Mouse (Mus musculus): ENCODE data around the gene Naa25.

Naa25 gene

DNA sequence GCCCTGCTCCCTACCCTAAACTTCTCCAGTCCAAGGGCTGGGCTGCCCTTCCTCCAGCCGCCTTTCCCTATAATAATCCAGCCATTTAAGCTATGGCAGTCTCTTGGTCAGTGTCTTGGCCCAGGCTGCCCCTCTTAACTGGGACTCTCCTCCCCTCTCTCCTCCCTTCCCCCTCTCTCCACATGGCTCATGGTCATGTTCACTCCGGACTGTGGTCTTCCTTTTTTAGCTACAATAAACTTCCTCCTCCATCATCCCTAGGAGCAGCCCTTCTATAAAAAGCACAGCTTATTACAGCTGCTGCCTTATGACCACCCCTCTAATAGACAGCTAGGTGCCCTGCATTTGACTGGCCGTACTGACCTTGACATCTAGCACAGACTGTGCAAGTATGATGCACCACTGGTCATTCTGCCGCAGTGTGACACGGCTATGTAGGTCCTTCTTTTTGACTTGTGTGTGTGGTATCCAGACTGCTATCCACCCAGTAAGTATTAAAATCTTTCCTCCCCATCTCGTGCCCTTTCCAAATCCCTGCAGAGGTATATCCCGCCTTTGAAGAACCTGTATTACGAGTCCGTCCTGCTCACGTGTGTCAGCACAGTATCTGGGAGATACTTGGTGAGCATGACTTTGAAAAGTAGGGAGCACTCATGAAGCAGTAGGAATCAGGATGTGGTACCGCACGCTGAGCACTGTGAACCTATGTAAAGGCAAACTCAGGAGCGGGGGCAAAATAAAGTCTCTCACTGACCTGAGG is 56.2 kb downstream of the Naa25 start:
- no peak for DNase-seq

DNA sequence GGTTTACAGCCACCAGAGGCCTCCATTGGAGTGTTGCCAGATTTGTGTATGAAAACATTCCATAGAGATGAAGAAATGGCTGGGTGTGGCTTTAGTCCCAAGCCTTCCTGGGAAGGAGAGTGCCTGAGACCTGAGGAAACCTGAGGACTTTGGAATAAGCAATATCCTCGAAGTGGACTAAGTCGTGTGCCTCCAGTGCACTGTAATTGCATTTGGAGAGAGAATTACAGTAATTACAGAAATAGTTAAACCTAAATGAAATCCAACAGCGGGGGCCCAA is 56.7 kb downstream of the Naa25 start:
- no peak for DNase-seq

DNA sequence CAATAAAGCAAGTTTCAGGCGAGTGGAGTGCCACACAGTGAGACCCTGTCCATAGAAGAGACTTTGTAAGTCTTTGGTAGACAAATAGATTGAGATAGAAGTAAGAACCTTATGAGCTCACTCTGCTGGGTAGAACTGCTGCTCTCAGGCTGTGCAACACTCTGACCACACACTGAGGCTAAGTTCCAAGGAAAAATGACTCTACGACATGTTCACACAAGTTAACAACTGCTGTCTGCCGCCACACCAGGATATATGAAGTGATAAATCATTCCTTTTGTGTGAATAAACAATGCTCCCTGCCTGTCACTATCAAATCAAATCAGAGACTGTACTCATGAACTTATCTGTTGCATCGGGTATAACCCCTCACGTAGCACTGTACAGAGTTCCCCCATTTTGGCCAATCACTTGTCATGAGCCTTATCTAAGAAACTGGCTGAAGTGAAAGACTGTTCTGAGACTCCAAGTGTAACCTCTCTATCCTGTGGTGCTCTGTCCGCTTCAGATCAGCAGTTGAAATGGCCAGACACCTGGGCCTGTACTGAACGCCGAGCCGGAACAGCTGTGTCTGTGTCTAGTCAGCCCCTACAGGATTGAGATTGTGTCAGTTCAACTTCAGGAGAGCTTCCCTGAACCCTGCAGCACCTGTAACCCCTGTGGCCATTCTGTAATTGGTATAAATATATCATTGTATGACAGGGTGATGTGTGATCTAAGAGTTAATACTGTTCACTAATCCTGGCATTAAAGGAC is 58.0 kb downstream of the Naa25 start:
- DNase-seq, result no peak

DNA sequence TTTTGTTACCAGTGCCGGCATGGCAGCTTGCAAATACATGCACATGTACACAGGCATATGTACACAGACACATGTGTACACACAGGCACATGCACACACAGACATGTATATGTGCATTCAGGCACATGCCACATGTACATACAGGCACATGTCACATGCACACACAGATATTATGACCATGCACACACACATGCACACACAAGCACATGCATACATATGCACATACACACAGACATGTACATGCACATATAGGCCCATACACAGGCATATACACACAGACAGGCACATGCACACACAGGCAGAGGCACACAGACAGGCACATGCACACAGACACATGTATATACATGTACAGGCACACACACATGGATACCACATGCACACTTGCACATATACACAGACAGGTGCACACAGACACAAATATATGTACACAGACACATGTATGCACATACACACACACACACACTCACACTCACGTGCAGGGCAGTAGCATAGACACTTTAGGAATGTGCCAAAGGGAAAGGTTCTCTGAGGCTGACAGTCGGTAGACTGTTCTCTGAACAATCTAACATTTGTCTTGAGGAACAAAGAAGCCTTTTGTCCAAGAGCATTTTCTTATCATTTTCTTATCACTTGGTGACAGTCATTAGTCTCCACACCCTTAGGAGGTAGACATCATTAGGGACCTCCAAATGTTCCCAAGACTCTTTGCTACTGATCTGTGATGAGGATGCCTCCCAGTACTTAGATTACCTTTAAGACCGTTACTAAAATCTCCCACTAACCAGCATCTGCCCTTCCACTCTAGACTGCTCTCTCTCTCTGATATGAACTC is 63.8 kb downstream of the Naa25 start:
- no peak for DNase-seq

DNA sequence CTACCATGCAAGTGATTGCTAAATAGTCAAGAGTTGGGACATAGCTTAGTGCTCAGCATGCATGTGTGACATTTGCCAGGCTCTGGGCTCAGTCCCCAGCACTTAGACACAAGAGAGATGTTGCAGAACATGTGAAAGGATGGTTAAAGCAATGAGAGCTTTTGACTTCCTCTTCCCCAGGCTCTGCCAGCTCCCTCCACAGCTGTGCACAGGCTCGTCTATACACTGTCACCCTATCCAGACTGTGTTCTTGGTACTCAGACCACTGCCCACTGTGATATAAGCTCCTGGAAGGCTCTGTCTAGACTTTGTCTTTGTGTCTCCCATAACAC is 64.4 kb downstream of the Naa25 start:
- DNase-seq, result no peak

DNA sequence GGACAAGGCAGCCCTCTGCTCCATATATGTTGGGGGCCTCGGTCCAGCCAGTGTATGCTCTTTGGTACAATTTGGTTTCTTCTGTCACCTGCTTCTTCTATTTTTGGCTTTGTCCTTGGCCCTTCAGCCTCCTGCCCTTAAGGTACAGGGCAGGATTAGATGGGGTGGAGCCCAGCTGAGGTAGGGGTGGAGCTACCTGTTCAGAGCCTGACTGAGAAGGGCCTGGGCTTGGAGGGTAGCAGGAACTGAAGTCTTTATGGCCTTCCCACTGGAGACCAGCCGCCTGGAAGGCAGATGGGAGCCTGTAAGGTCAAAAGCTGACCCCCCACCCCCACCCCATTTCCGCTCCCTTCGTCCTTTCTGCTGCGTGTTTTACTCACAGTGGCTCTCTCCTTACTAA is 65.2 kb downstream of the Naa25 start:
- no peak for DNase-seq

DNA sequence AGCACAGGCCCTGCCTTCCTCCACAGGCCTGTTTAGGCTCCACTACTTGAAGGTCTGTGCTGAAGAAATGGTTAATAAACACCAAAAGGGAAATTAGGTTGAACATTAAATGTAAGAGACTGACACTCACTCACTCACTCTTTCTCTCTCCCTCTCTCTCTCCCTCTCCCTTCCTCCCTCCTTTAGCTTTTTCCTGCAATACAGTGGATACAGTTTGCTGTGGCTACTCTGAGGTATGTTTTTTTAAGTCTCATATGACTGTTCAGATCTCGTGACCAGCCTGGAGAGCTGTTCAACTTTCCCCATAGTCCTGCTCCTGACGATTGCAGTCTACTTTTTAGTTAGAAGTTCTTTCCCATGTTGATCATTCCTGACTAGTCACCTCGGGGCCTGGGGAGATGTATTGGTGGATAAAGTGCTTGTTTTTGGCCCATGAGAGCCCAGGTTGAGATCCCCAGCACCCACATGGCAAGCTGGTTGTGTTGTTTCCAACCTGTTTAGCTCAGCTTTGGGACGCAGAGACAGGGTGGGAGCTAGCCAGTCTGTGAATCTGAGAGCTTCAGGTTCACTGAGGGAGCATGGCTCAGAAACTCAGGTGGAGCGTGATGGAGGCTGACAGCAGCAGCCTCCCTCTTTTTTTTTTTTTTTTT is 66.0 kb downstream of the Naa25 start:
- no peak for DNase-seq

DNA sequence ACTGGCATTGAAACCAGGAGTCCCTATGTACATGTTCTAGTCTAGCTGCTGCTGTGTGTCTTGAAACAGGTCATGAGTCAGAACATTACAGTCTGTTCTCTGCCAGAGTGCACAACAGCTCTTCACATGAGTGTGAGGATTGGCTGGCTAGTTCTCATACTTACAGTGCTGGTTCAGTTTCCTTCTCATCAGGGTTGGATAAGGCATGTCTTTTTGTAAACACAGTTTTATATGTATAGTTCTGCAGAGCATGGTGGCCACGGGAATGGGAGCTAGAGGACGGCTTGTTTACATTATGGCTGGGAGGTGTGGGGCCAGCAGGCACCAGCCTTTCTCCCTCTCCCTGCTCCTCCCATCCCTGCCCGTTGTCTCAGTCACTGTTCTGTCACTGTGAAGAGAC is 71.8 kb downstream of the Naa25 start:
- DNase-seq, result no peak

DNA sequence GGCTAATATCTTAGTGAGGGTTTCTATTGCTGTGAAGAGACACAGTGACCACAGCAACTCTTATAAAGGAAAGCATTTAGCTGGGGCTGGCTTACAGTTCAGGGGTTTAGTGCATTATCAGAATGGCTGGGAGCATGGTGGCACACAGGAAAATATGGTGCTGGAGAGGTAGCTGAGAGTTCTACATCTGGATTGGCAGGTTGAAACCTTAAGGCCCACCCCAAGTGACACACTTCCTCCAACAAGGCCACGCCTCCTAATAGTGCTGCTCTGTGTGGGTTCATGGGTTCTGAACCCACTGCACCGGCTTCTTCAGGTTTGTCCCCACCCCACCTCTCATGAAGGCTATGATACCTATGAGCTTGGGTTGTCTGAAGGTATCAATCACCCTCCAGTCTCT is 74.7 kb downstream of the Naa25 start:
- DNase-seq, result no peak

DNA sequence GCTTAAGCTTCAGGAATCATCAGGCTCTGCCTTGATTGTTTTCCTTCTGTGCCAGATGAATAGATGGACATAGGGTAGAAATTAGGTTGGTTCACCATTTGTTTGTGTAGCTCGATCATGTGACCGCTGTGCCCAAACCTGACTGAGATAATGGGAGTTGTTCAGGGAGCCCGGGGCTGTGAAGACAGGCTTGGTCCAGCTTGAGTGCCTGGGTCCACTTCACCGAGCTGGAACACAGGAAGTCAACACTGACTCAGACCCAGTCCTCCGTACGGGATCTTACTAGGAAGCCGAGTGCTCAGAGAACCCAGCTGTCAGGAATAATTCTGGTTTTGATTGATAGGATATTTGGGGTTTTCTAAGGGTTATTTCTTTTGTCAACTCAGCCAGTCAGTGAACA is 76.9 kb downstream of the Naa25 start:
- no peak for DNase-seq

DNA sequence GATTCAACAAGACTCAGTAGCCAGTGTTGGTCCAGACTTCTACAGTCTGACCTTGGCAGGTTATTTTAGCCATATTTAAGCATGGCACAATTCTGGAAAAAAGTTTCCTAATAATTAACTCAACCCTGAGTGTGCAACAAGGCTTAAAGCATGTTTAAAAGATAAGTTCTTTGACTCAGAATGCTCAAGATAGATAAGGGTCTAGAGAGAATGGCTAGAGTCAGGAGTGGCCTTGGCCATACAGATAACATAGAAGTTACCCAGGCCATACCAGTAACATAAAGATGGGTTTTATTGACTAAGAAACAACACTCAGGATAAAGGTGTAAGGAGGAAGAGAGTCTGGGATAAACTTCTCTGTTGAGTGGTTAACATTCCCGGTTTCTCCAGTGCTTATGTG is 78.3 kb downstream of the Naa25 start:
- DNase-seq, result no peak

DNA sequence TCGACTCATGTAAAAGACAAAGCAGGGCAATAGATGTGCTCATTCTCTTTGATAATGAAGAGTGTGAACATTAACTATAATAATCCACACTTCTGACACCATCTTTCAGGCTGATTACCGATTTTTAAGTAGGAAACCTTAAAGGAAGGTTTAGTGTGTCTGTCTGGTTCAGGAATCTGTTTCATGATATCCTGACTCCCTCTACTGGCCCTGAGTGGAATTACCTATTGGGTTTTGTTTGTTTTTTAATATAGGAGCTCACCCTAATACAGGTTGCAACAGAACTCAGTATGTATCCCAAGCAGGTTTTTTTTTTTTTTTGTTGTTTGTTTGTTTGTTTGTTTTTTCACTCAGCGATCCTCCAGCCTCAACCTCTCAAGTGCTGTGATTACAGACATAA is 79.9 kb downstream of the Naa25 start:
- peak; percentile 55 for DNase-seq

DNA sequence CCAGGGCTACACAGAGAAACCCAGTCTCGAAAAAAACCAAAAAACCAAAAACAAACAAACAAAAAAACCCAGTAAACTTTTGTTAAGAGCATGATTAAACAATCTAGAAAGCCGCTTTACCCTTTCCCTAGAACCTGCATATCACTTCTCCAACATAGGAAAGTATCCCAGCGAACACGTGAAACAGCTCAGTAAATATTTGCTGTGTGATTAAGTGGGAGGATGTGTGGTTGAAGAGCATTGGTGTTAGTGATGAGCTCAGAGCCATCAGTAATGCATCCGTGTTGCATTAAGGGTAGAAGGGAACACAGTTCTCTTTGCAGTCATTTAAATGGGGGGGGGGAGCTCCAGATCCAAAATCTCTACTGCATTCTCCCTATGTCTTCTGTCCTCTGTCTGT is 87.1 kb downstream of the Naa25 start:
- DNase-seq, result no peak

DNA sequence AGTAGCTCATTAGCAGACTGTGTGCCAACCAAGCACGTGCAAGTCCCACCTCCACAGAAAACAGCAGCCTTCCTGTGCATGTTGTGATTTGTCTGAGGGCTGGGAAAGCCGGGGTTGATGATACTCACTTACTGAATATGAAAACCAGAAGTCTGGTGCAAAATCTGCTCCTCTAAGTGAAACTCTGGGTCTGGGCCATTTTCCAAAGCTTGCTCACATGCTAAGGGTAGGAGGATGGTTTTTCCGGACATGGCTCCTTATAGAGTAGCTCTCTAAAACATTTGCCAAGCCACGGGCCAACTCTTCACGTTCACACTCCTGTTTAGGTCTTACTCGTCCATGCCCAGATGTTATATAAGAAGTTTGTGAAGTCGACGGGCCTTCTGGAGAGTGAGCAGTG is 95.6 kb downstream of the Naa25 start:
- DNase-seq, result no peak
